Mouse (Mus musculus): ENCODE measurements around the gene Cux1.
A peak's percentile ranks its signal among the peaks of the same experiment; 100 is the strongest.

Gene Cux1

DNA sequence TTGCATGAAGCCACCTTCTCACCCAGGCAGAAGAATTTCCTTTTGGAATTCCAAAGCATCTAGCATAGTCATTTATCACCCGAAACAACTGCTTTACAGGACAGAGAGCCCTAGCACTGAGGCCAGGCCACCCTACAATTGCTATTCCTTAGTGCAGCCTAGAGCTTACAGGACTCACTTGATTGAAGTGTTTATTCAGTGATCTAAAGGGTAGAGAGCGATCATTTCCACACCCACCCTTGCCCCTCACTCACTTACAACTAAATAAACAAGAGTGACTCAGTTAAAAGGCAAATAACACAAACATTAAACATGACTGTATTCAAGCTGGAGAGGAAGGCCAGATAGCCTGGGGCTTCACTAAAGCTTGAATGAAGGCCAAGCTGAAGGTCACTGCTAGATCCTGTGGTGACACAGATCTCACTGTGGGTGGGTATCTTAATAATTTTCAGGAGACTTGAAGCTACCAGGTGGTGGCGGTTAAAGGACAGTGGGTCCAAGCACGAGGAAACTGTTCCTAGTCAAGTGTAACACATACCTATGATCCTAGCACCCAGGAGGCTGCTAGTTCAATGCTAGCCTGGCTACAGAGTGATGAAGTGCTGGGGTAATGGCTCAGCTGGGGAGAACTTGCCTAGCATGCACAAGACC is 140.0 kb downstream of the Cux1 start:
- no peak for DNase-seq (ENCODE audit: low spot score)

DNA sequence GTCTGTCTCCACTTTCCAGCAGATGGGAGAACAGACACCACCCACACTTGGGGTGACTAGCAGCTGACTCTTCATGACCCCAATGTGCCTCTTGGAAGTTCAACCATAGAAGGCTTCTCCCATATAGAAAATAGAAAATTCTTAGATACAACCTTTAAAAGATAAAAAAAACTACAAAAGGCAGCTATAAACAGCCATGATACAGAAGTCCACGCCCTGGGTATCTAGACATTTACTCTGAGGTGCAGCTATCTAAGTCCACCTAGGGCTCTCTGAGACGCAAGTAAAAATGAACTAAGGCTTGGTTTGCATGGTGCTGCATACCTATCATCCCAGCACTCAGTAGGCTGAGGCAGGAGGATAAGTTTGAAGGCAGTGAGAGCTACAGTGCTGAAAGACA is 144.3 kb downstream of the Cux1 start:
- no peak for DNase-seq (ENCODE audit: low spot score)

DNA sequence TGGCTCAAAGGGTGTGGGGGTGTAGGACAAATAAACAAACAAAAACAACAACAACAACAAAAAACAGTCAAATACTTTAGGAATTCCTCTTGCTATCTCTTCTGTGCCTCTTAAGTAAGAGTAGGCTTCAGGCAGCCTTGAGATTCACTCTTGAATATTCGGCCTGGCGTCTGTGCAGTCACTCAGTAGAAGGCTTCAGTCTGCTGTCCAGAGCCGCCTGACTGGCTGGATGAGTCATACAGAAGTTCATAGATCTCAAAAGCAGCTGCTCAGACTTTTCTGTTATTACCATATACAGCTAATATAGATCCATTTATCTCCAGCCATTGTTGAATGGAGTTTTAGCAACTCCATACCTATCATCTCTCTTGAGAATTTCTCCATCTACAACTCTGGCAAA is 145.4 kb downstream of the Cux1 start:
- DNase-seq (ENCODE audit: low spot score) = no peak

DNA sequence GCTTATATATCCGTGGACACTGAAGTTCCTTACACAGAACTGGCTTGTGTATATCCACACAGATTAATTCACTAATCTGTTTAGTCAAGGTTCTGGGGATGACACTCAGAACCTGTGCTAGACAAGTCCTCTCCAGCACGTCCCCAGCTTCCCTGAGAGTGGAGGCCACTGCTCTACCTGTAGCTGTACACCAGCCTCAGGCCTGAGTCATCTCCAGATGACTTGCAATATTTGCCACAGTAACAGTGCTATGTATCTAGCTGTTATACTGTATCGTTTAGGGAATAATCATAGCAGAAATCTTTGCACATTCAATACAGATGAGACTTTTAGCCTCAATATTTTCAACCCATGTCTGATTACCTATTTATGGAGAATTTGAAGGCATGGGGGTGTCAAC is 146.0 kb downstream of the Cux1 start:
- DNase-seq (ENCODE audit: low spot score) = no peak

DNA sequence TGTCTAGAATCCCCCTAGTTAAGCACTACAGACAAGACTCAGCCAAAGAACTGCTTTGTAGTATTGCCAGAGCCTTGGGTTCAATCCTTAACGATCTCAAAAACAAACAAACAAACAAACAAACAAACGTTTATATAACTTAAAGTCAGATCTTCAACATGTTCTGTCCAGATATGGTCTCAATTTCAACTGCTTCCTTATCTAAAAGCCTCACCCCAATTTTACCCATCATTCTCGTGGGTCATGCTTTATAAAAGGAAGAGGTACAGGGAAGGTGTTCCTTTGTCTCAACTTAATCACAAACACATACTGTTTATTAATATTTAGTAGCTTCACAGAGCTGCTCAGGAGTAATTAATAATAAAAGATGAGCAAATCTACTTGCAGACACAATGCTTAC is 146.9 kb downstream of the Cux1 start:
- no peak for DNase-seq (ENCODE audit: low spot score)

DNA sequence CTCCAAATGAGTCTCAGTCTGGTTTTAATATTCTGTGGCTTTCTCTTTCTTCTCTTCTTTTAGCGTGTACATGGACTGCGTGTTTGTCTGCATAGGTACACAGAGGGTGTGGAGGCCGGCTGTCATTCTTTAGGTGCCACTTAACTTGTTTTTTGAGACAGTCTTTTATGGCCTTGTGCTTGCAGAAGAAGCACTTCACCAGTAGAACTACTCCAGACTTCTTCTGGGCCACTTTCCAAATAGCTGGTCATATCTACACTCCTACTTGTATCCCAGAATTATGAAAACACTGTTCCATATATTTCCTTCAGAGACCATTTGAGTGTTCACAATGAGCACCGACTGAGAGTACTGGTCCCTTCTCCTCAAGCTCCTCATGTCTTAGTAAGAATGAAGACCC is 149.4 kb downstream of the Cux1 start:
- DNase-seq (ENCODE audit: low spot score) = no peak

DNA sequence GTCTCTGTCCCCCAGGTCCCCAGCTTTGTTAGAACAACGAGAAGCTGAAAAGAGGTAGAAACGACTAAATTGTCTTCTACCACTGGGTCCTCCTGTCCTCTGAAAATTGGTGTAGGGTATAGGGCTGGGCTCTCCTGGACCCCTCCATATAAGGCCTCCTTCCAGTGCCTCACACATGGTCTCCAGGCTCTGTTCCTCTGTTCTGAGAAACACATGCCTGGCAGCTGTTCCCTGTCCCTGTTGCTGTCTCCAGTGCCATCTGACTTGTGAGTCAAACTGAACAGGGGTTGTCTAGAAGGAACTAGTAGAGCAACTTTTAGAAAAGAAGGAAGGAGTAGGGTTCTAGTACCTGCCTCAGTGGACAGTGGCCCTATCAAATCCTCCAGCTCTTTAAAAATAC is 152.8 kb downstream of the Cux1 start:
- no peak for DNase-seq (ENCODE audit: low spot score)

DNA sequence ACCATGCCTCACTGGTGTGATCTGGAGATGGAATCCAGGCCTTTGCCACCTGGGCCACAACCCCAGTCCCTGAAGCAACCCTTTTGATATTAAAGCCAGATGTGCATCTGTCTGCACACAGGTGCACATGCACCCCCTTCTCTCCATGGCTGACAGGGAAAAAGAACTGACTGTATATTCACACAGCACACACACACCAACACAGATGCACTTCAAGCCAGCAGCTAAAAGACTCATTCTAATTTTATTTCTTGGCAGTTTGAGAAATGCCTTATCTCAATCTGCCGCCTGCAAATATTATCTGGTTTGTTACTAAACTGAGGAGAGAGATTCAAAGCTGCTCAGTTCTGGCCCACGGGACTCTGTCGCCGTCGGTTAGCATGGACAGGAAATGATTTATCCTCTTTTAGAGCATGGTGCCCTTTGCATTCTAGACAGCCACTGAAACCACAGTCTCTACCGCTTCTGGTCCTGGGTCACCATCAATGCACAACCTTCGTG is 156.6 kb downstream of the Cux1 start:
- DNase-seq (ENCODE audit: low spot score) = no peak

DNA sequence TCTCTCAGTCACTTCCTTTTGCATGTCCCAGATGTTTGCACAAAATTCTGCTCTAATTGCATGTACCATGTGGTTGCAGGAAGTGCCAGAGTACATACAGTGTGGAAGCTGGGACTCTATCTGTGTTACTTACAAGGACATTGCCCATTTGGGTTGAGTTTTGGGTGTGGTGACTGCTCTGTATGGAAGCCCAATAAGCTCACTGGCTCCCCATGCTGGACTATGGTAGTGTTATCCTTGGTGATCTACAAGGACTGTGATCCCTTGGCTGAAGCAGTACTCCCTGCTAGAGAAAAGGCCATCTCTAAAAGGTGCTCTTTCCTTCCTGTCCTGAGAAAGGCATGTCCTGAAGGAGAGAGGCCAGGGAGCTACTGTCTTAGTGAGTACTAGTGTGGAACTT is 160.9 kb downstream of the Cux1 start:
- no peak for DNase-seq (ENCODE audit: low spot score)

DNA sequence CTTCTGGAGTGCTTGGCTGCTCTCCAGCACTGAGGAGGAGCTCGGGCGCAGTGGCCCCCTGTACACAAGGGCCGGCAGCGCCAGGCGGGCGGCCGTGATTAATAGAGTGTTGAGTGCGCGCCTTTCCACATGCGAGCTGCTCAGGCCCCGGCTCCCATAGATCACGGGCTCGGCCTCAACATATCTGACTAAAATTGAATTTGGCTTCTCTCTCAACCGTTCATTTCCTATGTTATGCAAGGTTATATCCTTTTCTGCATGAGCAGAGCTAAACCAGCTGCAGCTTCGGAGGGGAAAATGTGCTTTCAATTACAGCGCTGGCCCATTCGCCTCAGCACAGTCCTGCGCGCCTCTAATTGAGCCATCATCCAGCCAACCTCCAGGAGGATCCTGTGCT is 163.7 kb downstream of the Cux1 start:
- peak; percentile 36 for DNase-seq (ENCODE audit: low spot score)

DNA sequence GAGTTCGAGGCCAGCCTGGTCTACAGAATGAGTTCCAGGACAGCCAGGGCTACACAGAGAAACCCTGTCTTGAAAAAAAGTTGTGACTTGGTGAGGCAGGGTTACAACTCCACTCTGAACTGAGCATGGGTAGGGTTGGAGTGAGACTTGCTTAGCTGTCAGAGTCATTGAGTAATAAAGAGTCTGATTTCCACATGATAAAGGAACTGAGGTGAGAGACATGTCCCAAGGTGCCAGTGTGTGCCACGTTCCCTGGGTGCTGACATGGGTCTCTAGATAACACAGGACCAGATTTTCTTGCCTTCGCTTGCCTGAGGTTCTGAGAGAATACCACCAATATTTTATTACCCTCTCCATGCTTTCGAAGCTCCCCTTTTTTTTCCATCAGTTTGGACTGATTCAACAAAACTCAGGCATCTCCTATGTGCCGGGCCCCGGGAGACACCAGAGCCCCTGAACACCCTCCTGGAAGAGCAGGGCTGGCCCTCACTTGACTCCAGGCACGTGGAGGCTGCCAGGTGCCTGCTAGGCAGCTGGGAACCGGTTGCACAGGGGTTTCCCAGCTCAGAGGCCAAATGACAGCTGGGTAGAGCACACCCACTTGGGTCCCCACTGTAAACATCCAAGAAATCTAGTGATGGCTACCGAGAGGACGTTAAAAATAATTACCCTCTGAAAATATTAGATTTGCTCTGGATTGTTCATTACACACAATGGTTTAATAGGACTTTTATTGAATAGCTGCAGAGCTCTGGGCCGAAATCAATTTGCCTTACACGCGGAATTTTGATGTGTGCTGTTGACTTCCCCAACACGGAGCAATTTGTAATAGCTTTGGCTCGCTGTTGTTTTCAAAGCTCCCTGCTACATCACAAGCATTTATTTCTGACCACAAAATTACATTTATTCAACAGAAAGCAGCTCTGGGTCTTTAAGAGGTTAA is 164.4 kb downstream of the Cux1 start:
- DNase-seq (ENCODE audit: low spot score) = no peak

DNA sequence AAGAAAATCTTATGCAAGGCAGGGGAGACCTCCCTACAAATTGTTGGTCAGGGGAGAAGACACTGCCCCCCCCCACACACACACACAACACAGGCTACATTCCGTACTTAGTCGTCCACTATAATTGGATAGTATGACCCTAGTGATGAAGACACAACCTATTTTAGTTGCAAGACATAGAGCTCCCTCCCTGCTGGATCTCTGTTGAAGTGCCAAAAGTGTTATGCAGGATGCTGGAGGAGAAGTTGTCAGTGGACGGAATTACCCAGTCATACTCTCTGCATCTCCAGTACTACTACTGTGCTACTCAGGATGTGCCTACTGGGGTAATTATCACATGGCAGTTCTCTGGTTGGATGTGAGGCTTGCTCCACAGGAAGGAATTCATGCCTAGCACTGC is 168.6 kb downstream of the Cux1 start:
- DNase-seq (ENCODE audit: low spot score) = no peak

DNA sequence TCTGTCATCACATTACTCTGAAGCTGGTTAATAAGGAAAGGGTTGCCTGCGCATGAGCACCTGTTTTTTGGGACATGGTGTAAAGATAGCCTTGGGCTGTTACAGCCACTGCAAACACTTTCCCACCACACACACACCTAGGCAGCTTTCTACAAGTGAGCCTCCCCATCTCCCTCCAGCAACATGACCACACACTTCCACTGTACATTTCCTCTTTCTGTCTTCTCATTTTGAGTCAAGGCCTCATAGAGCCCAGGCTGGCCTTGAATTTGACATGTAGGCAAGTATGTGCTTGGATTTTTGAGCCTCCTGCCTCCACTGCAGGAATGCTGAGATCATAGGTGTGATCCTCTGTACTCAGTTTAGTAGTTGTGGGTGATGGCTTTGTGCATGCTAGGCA is 170.6 kb downstream of the Cux1 start:
- DNase-seq (ENCODE audit: low spot score) = no peak

DNA sequence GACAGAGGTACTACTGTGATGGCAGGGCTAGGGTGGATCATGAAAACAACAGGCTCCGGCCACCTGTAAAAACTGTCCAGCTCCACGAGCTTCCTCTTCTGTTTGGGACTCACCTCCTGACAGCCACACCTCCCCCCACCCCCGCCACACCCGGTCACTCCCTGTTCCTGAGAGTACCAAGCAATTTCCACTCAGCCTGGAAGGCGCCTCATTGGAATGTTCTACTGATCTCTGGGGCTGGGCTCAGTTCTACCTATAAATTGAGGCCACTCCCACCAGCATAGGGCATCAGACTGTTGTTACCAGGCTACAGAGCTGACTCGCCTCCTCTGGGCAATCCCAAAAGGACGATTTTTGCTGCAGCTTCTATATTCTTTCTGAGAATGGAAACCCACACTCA is 171.0 kb downstream of the Cux1 start:
- no peak for DNase-seq (ENCODE audit: low spot score)

DNA sequence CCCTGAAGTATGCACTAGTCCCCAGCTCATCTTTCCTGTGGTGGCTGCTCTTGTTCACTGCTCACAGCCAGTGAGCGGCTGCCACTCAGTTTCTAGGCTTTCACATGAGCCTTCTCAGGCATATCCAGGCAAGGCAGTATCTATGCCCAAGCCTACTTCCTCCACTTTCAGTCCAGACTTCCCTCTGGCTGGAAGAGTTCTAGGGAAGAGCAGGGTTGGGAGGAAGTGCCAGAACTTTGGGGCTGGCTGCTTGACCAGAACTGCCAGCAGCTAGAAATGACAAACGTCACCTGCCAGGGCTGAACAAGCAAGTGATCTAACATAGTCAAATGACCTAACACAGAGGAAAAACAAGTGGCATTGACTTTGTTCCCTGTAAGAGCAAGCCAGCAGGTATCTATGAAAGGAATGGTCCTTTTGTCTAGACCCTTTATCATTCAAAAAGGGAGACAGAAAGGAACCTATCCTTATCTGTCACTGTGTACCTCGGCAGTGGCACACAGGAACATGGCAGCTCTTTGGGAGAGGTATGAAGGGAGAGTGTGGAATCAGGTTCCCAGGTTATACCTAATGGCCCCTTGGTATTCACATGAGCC is 171.6 kb downstream of the Cux1 start:
- DNase-seq (ENCODE audit: low spot score) = no peak

DNA sequence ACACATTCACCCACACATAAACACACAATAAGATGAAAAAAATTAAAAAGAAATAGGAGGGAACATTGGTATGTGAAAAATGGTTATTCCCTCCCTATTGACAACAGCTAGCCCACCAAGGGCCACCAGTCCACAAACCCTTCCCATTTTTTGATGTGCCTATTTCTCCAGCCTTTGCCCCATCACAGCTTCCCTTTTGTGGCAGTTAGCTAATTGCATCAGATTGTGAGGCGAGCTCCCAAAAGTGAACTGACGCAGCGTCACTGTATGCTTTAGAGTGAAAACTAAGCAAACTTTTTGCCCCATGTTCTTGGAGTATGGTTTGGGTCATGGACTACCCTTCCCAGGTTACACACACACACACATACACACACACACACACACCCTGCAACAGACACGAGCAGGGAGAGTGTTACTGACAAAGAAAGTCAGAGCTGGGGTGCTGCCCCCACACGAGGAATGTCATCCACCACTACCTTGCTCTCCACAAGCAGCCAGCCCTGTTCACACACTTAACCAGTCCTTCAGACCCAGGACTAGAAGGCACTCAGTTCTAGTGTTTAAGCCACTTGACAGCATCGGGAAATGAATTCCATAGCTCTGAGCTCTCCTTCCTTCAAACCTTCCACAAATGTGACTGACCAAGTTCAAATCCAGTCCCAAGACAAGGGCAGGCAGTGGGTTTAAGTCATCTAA is 172.6 kb downstream of the Cux1 start:
- DNase-seq (ENCODE audit: low spot score) = no peak

DNA sequence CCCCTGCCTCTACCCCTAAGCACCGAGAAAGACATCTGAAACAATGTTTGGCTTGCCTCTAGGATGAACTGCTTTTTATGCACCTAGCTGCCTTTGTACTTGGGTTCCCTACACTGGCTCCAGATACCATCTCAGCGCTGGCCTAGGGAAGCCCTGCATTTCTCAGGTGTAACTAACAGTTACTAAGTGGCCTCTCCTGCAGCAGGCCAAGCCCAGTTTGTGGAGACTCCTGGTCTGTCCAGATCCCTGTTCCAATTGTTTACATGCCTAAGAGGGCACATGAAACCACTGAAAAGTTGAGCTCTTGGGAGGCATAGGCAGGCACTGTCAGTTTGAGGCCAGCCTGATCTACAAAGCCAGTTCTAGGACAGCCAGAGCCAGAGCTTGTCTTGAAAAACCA is 173.7 kb downstream of the Cux1 start:
- no peak for DNase-seq (ENCODE audit: low spot score)

DNA sequence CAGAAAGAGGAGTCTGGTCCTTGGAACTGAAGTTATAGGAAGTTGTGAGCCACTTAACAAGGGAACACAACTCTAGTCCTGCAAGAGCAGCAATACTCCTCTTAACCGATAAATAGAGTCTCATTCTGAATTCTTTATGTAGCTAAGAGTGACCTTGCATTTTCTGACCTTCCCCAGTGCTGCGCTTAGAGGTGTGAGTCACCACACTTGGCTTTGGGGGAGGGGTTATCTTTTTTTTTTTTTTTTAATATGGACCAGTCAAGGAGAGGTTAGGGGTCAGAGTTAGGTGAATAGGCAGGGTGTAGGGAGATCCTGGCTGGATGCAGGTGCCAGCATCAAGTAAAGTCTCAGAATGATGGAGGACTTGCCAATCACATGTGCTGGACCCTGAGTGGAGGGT is 180.5 kb downstream of the Cux1 start:
- no peak for DNase-seq (ENCODE audit: low spot score)

DNA sequence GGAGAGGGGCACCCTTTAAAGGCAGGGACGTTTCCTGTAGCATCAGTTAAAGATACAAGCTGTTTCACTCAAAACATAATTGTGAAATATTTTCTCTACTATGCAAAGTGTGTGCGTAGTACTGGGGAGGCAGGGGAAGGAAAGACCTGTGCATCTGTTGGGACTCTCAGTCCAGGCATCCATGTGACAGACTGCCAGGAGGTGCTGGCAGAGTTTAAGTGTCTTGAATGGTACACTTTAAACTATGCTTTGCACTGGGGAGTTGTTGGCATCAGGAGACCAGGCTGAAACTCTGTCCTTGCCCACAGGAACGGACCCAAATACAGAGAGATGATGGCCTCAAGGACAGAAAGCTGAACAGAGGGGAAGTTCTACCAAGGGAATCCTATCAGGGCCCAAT is 182.1 kb downstream of the Cux1 start:
- DNase-seq (ENCODE audit: low spot score) = no peak

DNA sequence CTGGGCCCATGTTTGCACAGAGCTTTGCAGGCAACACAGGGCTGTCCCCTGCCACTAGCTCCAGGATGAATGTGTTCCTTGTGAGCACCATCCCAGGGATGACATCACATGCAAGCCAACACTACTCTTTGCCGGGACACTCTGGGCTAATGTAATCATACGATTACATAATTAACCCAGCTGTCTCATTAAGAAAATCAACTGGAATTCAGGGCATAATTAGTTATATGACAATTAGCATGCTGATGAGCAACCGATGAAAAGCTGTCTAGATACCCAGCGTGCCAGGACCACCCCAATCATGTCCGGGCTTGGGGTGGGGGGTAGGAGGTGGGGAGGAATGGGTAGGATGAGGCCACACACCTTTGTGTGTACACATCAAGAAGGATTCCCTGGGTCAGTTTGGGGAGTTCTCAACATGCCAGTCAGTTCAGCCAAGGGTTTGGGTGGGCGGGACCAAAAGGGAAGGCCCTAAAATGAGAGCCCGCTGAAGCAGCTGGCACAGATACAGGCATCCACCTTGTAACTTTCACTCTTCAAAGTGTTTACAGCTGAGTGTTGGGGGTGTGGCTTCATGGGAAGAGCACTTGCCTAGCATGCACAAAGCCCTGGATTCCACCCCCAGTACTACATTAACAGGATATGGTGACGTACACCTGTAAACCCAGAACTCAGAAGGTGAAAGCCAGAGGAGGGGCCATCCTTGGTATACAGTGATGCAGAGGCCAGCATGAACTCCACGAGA is 184.9 kb downstream of the Cux1 start:
- no peak for DNase-seq (ENCODE audit: low spot score)

DNA sequence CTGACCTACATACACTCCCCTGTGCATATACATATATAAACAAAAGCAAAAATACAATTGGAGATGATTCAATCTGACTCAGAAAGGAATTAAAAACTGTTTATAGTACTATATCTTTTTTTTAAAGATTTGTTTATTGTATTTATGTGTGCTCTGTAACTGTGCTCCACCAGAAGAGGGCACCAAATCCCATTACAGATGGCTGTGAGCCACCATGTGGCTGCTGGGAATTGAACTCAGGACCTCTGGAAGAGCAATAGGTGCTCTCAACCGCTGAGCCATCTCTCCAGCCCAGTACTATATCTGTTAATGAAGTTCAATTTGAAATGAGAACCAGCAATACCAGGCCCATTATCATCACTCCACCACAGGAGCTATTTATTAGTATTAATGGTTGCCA is 187.9 kb downstream of the Cux1 start:
- DNase-seq (ENCODE audit: low spot score) = no peak

DNA sequence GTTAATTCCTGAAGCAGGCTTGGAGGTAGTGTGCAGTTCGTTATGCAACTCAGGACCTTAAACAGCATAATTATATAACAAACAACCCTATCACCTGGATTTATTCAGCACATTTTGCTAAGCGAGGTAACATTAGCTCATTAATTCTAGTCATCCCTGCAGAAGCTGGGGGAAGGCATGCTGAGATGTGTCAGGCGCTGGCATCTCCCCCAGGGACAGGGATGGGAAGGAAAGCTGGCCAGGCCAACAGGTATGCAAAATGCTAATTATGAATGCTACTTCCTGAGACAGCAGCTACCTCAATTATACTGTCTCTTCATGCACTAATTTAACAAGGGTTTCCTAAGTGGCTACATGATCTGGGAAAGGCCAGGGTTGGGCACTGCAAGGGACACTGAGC is 190.2 kb downstream of the Cux1 start:
- no peak for DNase-seq (ENCODE audit: low spot score)

All from ovary, postnatal 10 days (tissue).